Mouse (Mus musculus): ENCODE data around the gene Ppfibp2. TPM values are rescaled to one million over a fixed set of nuclear protein-coding genes. Genes with fewer than 3 reads are reported as not detected.

Ppfibp2 gene
- polyA plus RNA-seq, 1 experiment from 2014 or later: 18.2 TPM

Other genes starting within 250 kb of the Ppfibp2 start
- gene Syt9, start 224.5 kb upstream of the Ppfibp2 start, polyA plus RNA-seq (2015; fragmentation: Nextera tagmentation; extraction: Ambion mirVana): 2.7 and 3.2 TPM in 2 replicates
- 36.3 and 37.9 TPM in 2 replicates for gene Olfml1, start 27.8 kb upstream of the Ppfibp2 start, polyA plus RNA-seq (2015; fragmentation: Nextera tagmentation; extraction: Ambion mirVana)
- gene 5330417H12Rik, start 30.0 kb downstream of the Ppfibp2 start, polyA plus RNA-seq (2015; fragmentation: Nextera tagmentation; extraction: Ambion mirVana): not detected in 2 replicates
- 0.42 and 0.46 TPM in 2 replicates for gene Cyb5r2, start 162.8 kb downstream of the Ppfibp2 start, polyA plus RNA-seq (2015; fragmentation: Nextera tagmentation; extraction: Ambion mirVana)
- gene Ovch2, start 206.0 kb downstream of the Ppfibp2 start, polyA plus RNA-seq (2015; fragmentation: Nextera tagmentation; extraction: Ambion mirVana): not detected in 2 replicates
- gene Olfr467, start 217.1 kb downstream of the Ppfibp2 start, polyA plus RNA-seq (2015; fragmentation: Nextera tagmentation; extraction: Ambion mirVana): not detected in 2 replicates
- not detected in 2 replicates for gene Olfr469, start 230.3 kb downstream of the Ppfibp2 start, polyA plus RNA-seq (2015; fragmentation: Nextera tagmentation; extraction: Ambion mirVana)